Mouse (Mus musculus) adipose tissue, adult 10 weeks (tissue): ENCODE measurements around the gene Trp53inp2. TPM values are rescaled to one million over a fixed set of nuclear protein-coding genes. Genes with fewer than 3 reads are reported as not detected.

Experiments used
- polyA plus RNA-seq: library from polyadenylated mRNA; stranded (reverse); fragments of 350-450 nt; fragmentation: Illumina TruSeq; extraction: RNeasy Lipid Tissue Mini Kit (QIAGEN cat#74804); gene quantifications from one replicate; pipeline ENCODE4 v1.2.3, GENCODE M21; 2014; ENCODE audit warnings: low read depth, low replicate concordance

The Trp53inp2 gene
- polyA plus RNA-seq = 167 TPM

DNA sequence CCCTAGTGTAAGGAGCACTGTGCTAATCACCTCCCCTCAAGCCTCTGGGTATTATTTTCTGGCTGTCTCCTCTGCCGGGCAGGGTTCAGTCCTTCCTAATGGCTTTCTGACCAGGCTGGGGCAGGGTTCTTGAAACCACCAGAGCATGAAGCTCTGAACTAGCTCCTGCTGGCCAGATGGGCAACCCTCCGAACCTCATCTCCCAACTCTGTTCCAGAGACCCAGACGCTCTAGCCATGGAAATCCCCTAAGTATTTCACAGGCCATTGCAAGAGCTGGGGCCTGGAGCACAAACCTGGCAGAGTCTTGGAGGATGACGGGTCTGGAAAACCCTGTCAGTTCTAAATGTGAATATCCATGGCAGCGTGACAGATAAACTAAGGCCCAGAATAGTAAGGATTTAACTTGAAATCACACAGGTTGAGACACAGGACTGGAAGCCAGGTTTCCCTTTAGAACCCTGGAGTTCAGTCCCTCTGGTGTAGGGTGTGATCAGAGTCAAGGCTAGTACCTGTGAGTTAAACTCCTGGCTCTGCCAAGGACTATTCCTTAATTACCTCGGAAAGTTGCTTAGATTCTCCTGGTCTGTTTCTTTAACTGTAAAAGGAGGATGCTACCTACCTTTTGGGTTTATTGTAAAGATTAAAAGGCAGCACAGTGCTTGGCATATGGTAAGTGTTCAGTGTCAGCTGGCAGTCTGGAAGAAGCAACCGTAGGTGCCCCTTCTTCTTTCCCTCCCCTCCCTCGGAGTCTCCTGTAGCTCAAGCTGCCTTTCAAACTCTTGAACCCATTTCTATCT lies at the start of gene Trp53inp2:
Gene Trp53inp2, plus strand, starts transcription at position 799 of the 799 bp plus-strand sequence.

DNA sequence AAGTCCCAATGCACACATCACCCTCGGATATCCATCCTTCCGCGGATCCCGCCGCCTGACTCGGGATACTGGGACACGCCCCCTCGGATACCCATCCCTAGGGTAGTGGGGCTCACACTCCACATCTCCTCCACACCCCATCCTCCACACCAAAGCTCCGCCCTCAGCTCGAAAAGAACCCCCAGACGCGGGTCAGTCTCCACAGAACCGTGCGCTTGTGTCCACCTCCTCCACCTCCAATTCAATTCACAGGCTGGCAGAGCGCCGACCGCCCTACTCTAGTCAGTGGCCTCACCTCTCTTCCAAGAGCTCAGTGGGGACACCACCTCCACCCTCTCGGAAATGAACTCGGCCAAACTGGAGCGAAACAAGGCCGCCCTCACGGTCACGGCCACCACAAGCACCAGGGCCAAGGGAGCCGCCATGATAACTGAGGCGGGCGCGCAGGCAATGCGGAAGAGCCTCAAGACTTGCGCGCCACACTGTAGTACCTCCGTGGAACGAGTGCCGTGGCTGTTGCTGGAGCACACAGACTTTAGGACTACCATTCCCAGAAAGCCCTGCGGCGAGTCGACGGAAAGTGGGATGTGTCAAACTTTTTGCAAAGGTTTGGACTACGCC lies 23.8 kb upstream of the Trp53inp2 start, which contains the start of gene Pigu:
Gene Pigu, minus strand, starts transcription at position 460 of the 621 bp plus-strand sequence.

Other genes starting within 250 kb of the Trp53inp2 start
- 32.5 TPM for gene Itch, start 247.6 kb upstream of the Trp53inp2 start, polyA plus RNA-seq
- 255 TPM for gene Dynlrb1, start 144.5 kb upstream of the Trp53inp2 start, polyA plus RNA-seq
- gene Map1lc3a, start 104.8 kb upstream of the Trp53inp2 start, polyA plus RNA-seq = 216 TPM
- gene Pigu, start 23.6 kb upstream of the Trp53inp2 start, polyA plus RNA-seq = 35.5 TPM
- 27.3 TPM for gene Ncoa6, start 92.8 kb downstream of the Trp53inp2 start, polyA plus RNA-seq
- gene Acss2, start 136.9 kb downstream of the Trp53inp2 start, polyA plus RNA-seq = 31.1 TPM
- 34.8 TPM for gene Ggt7, start 137.2 kb downstream of the Trp53inp2 start, polyA plus RNA-seq
- 19.2 TPM for gene Gss, start 211.8 kb downstream of the Trp53inp2 start, polyA plus RNA-seq
- gene Myh7b, start 230.2 kb downstream of the Trp53inp2 start, polyA plus RNA-seq = 0.06 TPM